Mouse (Mus musculus) heart, adult 2 months (tissue): ENCODE measurements at regions not wholly inside any gene's neighbourhood (a gene's known extent, or its start where the extent isn't known, plus 50 kb on each side); places are given as distances from the start of the nearest gene placed in this dataset.

Experiments
- DNase-seq, 2 experiments: peaks; one replicate each; pipeline ENCODE4 v3.0.0; 2021
- H3K27ac ChIP-seq: fragments of 200-600 bp; 2 replicates; pipeline ENCODE4 v1.8.1; 2022
- H3K27me3 ChIP-seq: fragments of 200-500 bp; 2 replicates; pipeline ENCODE4 v1.6.1; 2012; ENCODE audit warnings: mild to moderate bottlenecking, low read length, inconsistent platforms, mixed read lengths; ENCODE audit not compliant: control insufficient read depth, insufficient read depth
- H3K36me3 ChIP-seq: fragments of 200-500 bp; 2 replicates; pipeline ENCODE4 v1.6.1; 2012; ENCODE audit warnings: low read length, inconsistent platforms; ENCODE audit not compliant: control insufficient read depth, insufficient read depth
- H3K4me1 ChIP-seq: fragments of 200-500 bp; 2 replicates; pipeline ENCODE4 v1.6.1; 2011; ENCODE audit warnings: low read length; ENCODE audit not compliant: control insufficient read depth, insufficient read depth
- H3K4me3 ChIP-seq: fragments of 200-600 bp; 2 replicates; pipeline ENCODE4 v1.8.1; 2022
- H3K79me2 ChIP-seq: fragments of 200-500 bp; replicated peaks from 2 replicates; pipeline ENCODE4 v1.6.1; 2012; ENCODE audit warnings: mild to moderate bottlenecking, inconsistent platforms, low read length, moderate library complexity, mixed read lengths; ENCODE audit not compliant: control insufficient read depth, insufficient read depth
- H3K9ac ChIP-seq: fragments of 200-500 bp; 2 replicates; pipeline ENCODE4 v1.6.1; 2012; ENCODE audit warnings: low read depth, mild to moderate bottlenecking, control low read depth, inconsistent platforms, low read length, mixed read lengths
- CTCF ChIP-seq: fragments of 200-600 bp; IDR thresholded peaks from 2 replicates; pipeline ENCODE4 v1.8.1; 2022; ENCODE audit warnings: antibody characterized with exemption, mild to moderate bottlenecking, moderate library complexity
- EP300 ChIP-seq: fragments of 200-500 bp; IDR thresholded peaks from 2 replicates; pipeline ENCODE4 v1.6.1; 2011; ENCODE audit warnings: low read depth, low read length, control low read depth; ENCODE audit not compliant: insufficient read depth
- POLR2A ChIP-seq: fragments of 200-500 bp; IDR thresholded peaks from 2 replicates; pipeline ENCODE4 v1.6.1; 2011; ENCODE audit warnings: mild to moderate bottlenecking, low read depth, low read length, control low read depth; ENCODE audit not compliant: insufficient read depth
- whole genome bisulfite sequencing: fragments of 180-500 bp; shearing (Covaris S2); methylation state at CpG from one replicate; pipeline ENCODE4 v1.1.7; 2018; 5-methylcytosine and 5-hydroxymethylcytosine counted together
- intact Hi-C: fragments of 180-260 bp; cut with DNase I; formaldehyde crosslinking; loops from one replicate; pipeline ENCODE4 v1.15.1; 2025

- TF ChIP-seq CTCF = no peak
- no peak for TF ChIP-seq EP300
- no peak for TF ChIP-seq POLR2A
- intact Hi-C loops = no loop called here
- no peak overlapping the region for H3K27ac ChIP-seq
- peaks cover 4% of the 10 kb centered on the region for H3K4me1 ChIP-seq
- H3K4me3 ChIP-seq = no peak overlapping the region
- no peaks in the 10 kb centered on the region for H3K36me3 ChIP-seq
- WGBS = 76% methylated on average over 7 of the region's 7 CpGs
- H3K9ac ChIP-seq = no peak overlapping the region
- DNase-seq = no peak
- H3K27me3 ChIP-seq = no peaks in the 10 kb centered on the region
- no peaks in the 10 kb centered on the region for H3K79me2 ChIP-seq
Measured at GRCm38 (mm10) chr3:121609845-121610244, 60.7 kb upstream of the 4930432M17Rik start.

- 16% methylated on average over 7 of the region's 7 CpGs for WGBS
- intact Hi-C loops = no loop called here
- no peaks in the 10 kb centered on the region for H3K79me2 ChIP-seq
- H3K4me3 ChIP-seq = no peak overlapping the region
- H3K4me1 ChIP-seq = peaks cover 5% of the 10 kb centered on the region
- H3K27me3 ChIP-seq = no peaks in the 10 kb centered on the region
- no peak overlapping the region for H3K27ac ChIP-seq
- peak in 1 of 2 experiments; percentile 43 for DNase-seq
- TF ChIP-seq POLR2A = no peak
- TF ChIP-seq CTCF = no peak
- no peak for TF ChIP-seq EP300
- no peaks in the 10 kb centered on the region for H3K36me3 ChIP-seq
- no peak overlapping the region for H3K9ac ChIP-seq
Measured at GRCm38 (mm10) chr3:121609090-121609489, 61.5 kb upstream of the 4930432M17Rik start.

GRCm38 (mm10) chr3:121604737-121605136 lies 65.8 kb upstream of the 4930432M17Rik start:
- no peak for DNase-seq
- 52% methylated on average over 6 of the region's 6 CpGs for WGBS

GRCm38 (mm10) chr3:121604081-121604480 lies 66.5 kb upstream of the 4930432M17Rik start:
- Histone ChIP-seq H3K27me3 (no peaks in the 10 kb centered on the region), H3K4me3 (no peak overlapping the region), H3K36me3 (no peaks in the 10 kb centered on the region), H3K9ac (no peak overlapping the region), H3K4me1 (peaks cover 5% of the 10 kb centered on the region), H3K27ac (no peak overlapping the region), H3K79me2 (no peaks in the 10 kb centered on the region)
- intact Hi-C loops = no loop called here
- no peak for DNase-seq
- TF ChIP-seq EP300 (no peak), POLR2A (no peak), CTCF (no peak)
- 71% methylated on average over 9 of the region's 9 CpGs for WGBS

More at GRCm38 (mm10) chr3:121604737-121605136, 65.8 kb upstream of the 4930432M17Rik start:
- TF ChIP-seq CTCF = no peak
- TF ChIP-seq POLR2A = no peak
- TF ChIP-seq EP300 = no peak
- Histone ChIP-seq H3K79me2 (no peaks in the 10 kb centered on the region), H3K4me1 (peaks cover 5% of the 10 kb centered on the region), H3K27me3 (no peaks in the 10 kb centered on the region), H3K9ac (no peak overlapping the region), H3K27ac (no peak overlapping the region), H3K36me3 (no peaks in the 10 kb centered on the region), H3K4me3 (no peak overlapping the region)
- intact Hi-C loops = no loop called here

GRCm38 (mm10) chr3:121602826-121603370 lies 67.7 kb upstream of the 4930432M17Rik start:
- H3K27me3 ChIP-seq = no peaks in the 10 kb centered on the region
- no peak overlapping the region; the same call in 1 of the 2 replicates for H3K27ac ChIP-seq
- TF ChIP-seq POLR2A (no peak), EP300 (no peak), CTCF (no peak)
- H3K4me3 ChIP-seq = no peak overlapping the region
- H3K9ac ChIP-seq = no peak overlapping the region
- no peaks in the 10 kb centered on the region for H3K79me2 ChIP-seq
- H3K4me1 ChIP-seq = peaks cover 3% of the 10 kb centered on the region
- DNase-seq = no peak
- 87% methylated on average over 10 of the region's 10 CpGs for WGBS
- intact Hi-C loops = no loop called here
- no peaks in the 10 kb centered on the region for H3K36me3 ChIP-seq

GRCm38 (mm10) chr3:121602082-121602561 lies 68.4 kb upstream of the 4930432M17Rik start:
- TF ChIP-seq POLR2A (no peak), CTCF (no peak), EP300 (no peak)
- H3K9ac ChIP-seq = no peak overlapping the region
- no peaks in the 10 kb centered on the region for H3K79me2 ChIP-seq
- peaks cover 3% of the 10 kb centered on the region for H3K4me1 ChIP-seq
- H3K36me3 ChIP-seq = no peaks in the 10 kb centered on the region
- no peaks in the 10 kb centered on the region for H3K27me3 ChIP-seq
- 65% methylated on average over 8 of the region's 8 CpGs for WGBS
- H3K4me3 ChIP-seq = no peak overlapping the region
- DNase-seq = peak in 1 of 2 experiments; percentile 65
- peak overlapping the region; percentile 28; the same call in 1 of the 2 replicates for H3K27ac ChIP-seq
- intact Hi-C loops = no loop called here
